Mouse (Mus musculus): ENCODE measurements around the gene Nutm2. TPM values are rescaled to one million over a fixed set of nuclear protein-coding genes. Genes with fewer than 3 reads are reported as not detected.
"Not testable (repeated sequence)": the region's sequence is repeated elsewhere in the genome, so short reads cannot be mapped to it uniquely, and the experiment has no call there.

Gene Nutm2
- not detected in 2 replicates for polyA plus RNA-seq (2015; fragmentation: Nextera tagmentation; extraction: Ambion mirVana)

DNA sequence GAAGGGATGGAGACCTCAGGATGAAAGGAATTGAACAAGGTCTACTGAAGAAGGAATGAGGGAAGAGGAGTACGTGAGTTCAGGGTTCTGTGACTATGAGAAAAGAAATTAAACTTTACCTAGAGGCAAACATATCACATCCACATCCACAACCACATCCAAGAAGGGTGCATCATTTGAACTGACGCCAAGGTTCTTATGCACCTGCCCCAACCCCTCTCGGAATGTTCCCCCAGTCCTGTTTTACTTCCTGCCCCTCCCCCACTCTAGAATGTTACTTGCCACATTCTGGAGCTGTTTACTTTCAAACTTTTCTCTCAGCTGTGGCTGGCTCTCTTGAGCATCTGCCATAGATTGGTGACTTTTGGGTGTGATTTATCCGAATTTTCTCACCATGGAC is at the start of gene Nutm2:
Nutm2 (plus strand) TSS at position 301 of the 400 bp plus-strand sequence.
- no peak for DNase-seq
- H3K4me1 ChIP-seq (replicated peaks) = no peaks in the 10 kb centered on the region
- H3K27me3 ChIP-seq = no peaks in the 10 kb centered on the region
- H3K4me3 ChIP-seq (replicated peaks) = no peak within 1 kb of the TSS
- H3K9me3 ChIP-seq (replicated peaks) = no peaks in the 10 kb centered on the region
- H3K36me3 ChIP-seq = no peaks in the 10 kb centered on the region
- WGBS (ENCODE audit: insufficient replicate concordance) = 54% methylated on average over 4 of the region's 4 CpGs
- no peak within 1 kb of the TSS for H3K27ac ChIP-seq
- no peak within 1 kb of the TSS for H3K9ac ChIP-seq
- no peak for ATAC-seq (ENCODE audit: low read depth)
- H3K4me2 ChIP-seq = no peak within 1 kb of the TSS

DNA sequence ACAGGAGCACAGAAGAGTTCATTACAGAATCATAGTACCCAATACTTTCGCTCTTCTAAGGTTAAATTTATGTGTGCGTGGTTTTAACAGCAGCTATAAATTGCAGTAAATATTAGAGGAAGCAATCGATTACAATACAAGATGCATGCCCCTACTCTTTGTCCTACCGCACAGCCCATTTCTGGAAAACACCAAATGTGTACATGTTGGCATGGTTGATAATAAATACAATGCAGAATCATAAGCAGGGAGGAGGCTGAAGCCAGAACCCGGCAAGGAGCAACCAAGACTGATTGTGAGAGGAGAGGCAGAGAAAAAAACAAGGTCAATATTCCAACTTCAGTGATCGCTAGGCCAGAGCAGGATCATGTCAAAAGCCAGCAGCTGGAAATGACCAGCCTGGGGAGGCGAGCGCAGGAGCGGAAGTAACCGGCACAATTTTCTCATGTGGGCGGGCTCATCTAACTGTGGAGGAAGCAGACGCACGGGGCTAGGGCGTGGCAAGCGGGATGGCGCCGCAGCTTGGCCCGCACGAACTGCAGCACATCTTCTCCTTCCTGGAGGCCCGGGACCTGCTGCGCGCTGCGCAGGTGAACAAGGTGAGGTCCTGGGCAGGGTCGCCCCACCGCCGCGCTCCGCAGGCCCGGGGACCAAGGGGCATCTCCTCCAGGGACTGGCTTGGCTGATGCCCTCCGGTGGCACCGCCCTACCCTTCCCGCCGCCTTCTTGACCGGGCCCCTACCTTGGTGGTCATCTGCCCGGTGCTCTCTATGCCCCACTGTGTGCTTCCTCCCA is 49.5 kb upstream of the Nutm2 start, which contains the start of gene Fbxw17:
Fbxw17 (plus strand) TSS at position 476 of the 795 bp plus-strand sequence.
- Histone ChIP-seq H3K9me3 (replicated peaks) (no peaks in the 10 kb centered on the region), H3K4me2 (peak within 1 kb of the TSS; percentile 73), H3K9ac (peak within 1 kb of the TSS; percentile 67), H3K36me3 (no peaks in the 10 kb centered on the region), H3K4me1 (replicated peaks) (peaks cover 8% of the 10 kb centered on the region; the same call in 1 of the 2 replicates), H3K27ac (no peak within 1 kb of the TSS), H3K27me3 (no peaks in the 10 kb centered on the region), H3K4me3 (replicated peaks) (peak within 1 kb of the TSS; percentile 69)
- peak; percentile 78; the same call in 1 of the 2 replicates for ATAC-seq (ENCODE audit: low read depth)
- 11% methylated on average over 35 of the region's 35 CpGs for WGBS (ENCODE audit: insufficient replicate concordance)
- DNase-seq = peak; percentile 47

DNA sequence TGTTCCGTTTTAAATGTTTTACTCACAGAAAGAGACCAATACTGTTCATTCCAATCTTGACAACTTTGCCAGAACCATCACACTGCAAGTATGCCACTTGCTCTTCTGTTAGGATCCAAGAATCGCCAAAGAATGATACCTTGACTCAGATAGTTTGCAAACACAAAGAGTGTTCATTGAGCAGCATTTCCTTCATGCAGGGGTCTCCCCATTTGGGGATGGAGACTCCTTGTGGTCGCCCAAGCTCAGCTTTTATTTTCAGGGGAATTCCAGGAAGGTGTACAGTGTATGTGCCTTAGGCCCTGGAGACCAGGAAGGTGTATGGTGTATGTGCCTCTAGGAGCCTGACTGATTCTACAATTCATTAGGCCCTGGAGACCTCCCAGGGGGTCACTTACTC is 48.7 kb upstream of the Nutm2 start:
- WGBS (ENCODE audit: insufficient replicate concordance) = 40% methylated on average over 3 of the region's 3 CpGs
- Histone ChIP-seq H3K4me3 (replicated peaks) (peak overlapping the region; percentile 69), H3K4me1 (replicated peaks) (peaks cover 8% of the 10 kb centered on the region; the same call in 1 of the 2 replicates), H3K36me3 (peaks cover 5% of the 10 kb centered on the region; the same call in 1 of the 2 replicates), H3K9me3 (replicated peaks) (no peaks in the 10 kb centered on the region), H3K27ac (no peak overlapping the region), H3K4me2 (peak overlapping the region; percentile 73), H3K27me3 (no peaks in the 10 kb centered on the region), H3K9ac (no peak overlapping the region)
- DNase-seq (no peak), ATAC-seq (ENCODE audit: low read depth) (no peak)

DNA sequence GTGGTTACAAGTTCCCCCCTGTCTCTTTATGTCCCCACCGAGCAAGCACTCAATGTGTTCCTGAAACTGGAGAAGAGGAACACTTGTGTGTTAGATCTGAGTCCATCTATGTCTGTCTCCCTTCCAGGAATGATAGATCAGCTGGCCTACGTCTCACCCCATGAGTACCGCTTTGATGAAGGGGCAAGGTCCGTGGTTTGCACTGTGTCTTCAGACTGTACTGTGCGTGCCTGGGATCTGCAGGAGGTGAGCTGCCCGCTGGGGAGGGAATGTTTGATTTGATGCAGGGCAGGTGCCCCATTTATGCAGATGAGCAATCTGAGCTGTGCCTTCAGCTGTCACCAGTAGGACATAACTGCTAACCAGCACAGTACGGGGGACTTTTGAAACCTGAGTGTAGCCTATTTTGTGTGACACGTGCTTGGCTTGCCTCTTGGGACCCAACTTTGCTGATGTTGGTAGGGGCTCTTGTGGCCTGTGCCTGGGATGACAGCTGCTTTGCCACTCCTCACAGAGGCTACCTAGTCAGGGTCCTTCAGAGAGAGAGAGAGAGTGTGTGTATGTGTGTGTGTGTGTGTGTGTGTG is 43.4 kb upstream of the Nutm2 start:
- peaks cover 10% of the 10 kb centered on the region for H3K36me3 ChIP-seq

DNA sequence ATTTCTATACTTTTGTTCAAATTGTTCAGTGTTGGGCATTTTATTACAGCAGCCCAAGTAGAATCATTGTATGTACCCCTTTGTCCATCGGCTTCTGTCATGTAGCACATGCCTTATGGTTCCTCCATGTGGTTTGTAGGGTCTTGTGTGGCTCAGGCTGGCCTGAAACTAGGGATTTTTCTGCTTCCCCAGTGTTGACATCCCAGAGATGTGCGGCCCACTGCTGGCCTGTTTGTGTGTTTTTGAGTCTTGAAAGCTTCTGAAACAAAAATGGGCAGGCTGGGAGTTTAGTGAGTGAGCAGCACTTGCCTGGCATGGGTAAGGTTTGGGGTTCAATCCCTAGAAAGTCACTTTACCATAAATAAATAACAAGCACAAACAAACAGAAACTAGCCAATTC is 42.6 kb upstream of the Nutm2 start:
- Histone ChIP-seq H3K36me3 (peaks cover 11% of the 10 kb centered on the region), H3K4me1 (replicated peaks) (no peaks in the 10 kb centered on the region), H3K9ac (no peak overlapping the region), H3K4me3 (replicated peaks) (no peak overlapping the region), H3K4me2 (no peak overlapping the region), H3K27ac (no peak overlapping the region), H3K27me3 (no peaks in the 10 kb centered on the region), H3K9me3 (replicated peaks) (no peaks in the 10 kb centered on the region)
- 57% methylated on average over 2 of the region's 2 CpGs for WGBS (ENCODE audit: insufficient replicate concordance)
- ATAC-seq (ENCODE audit: low read depth) (no peak), DNase-seq (no peak)

More for the DNA sequence above, 43.4 kb upstream of the Nutm2 start:
- H3K9me3 ChIP-seq (replicated peaks) = no peaks in the 10 kb centered on the region
- ATAC-seq (ENCODE audit: low read depth) (no peak), DNase-seq (no peak)
- no peak overlapping the region for H3K27ac ChIP-seq
- WGBS (ENCODE audit: insufficient replicate concordance) = 79% methylated on average over 8 of the region's 8 CpGs
- H3K4me1 ChIP-seq (replicated peaks) = peaks cover under 1% of the 10 kb centered on the region; the same call in 1 of the 2 replicates
- no peak overlapping the region for H3K4me3 ChIP-seq (replicated peaks)
- no peak overlapping the region for H3K9ac ChIP-seq
- no peaks in the 10 kb centered on the region for H3K27me3 ChIP-seq
- H3K4me2 ChIP-seq = no peak overlapping the region

DNA sequence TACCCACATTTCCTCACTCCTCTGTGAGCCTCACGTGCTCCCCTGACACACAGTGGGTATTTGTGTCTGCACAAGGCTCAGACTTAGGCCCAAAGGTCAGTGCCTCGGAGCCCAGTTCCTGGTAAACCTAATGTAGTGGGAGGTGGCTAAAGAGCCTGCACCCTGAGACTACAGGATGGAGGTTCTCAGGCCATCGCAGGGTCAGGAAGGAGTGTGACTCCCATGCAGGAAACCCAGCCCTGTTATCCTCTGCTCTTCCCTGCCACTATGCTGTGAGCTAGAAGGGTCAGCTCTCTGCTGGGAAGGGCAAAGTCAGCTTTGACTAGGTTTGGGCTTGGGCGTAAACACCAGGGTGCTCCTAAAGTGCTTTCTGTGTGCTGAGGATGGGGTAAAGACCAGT is 40.4 kb upstream of the Nutm2 start:
- no peaks in the 10 kb centered on the region for H3K9me3 ChIP-seq (replicated peaks)
- peaks cover 13% of the 10 kb centered on the region for H3K36me3 ChIP-seq
- no peaks in the 10 kb centered on the region for H3K27me3 ChIP-seq
- 65% methylated on average over 4 of the region's 4 CpGs for WGBS (ENCODE audit: insufficient replicate concordance)
- ATAC-seq (ENCODE audit: low read depth) (peak; percentile 58), DNase-seq (no peak)
- no peak overlapping the region for H3K4me3 ChIP-seq (replicated peaks)
- H3K4me1 ChIP-seq (replicated peaks) = no peaks in the 10 kb centered on the region
- no peak overlapping the region for H3K4me2 ChIP-seq
- H3K27ac ChIP-seq = no peak overlapping the region; the same call in 1 of the 2 replicates
- H3K9ac ChIP-seq = no peak overlapping the region

DNA sequence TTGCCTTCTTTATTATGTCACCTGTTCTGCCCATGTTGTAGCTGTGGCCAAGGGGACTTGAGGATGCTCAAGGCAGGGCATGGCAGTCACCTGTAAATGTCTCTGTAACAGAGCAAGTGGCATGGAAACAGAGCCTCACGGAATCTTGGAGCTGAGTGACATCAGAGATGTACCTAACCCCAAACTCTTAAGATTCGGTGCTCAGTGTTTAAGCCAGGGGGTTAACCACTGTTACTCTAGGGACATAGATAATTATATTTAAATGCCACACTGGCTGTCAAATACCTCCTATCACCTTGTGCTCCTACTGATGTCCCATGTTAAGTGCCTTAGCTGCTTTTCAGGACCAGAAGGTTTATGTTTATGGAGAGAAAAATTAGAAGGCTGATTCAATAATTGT is 23.3 kb upstream of the Nutm2 start, which contains the start of gene Gm47429:
Gm47429 (minus strand) TSS at position 101 of the 400 bp plus-strand sequence.
- WGBS (ENCODE audit: insufficient replicate concordance) = 61% methylated on average over 2 of the region's 2 CpGs
- Histone ChIP-seq H3K4me3 (replicated peaks) (no peak within 1 kb of the TSS), H3K9me3 (replicated peaks) (no peaks in the 10 kb centered on the region), H3K4me2 (no peak within 1 kb of the TSS), H3K27me3 (no peaks in the 10 kb centered on the region), H3K9ac (no peak within 1 kb of the TSS), H3K27ac (no peak within 1 kb of the TSS), H3K4me1 (replicated peaks) (no peaks in the 10 kb centered on the region), H3K36me3 (no peaks in the 10 kb centered on the region)
- ATAC-seq (ENCODE audit: low read depth) (no peak), DNase-seq (no peak)

DNA sequence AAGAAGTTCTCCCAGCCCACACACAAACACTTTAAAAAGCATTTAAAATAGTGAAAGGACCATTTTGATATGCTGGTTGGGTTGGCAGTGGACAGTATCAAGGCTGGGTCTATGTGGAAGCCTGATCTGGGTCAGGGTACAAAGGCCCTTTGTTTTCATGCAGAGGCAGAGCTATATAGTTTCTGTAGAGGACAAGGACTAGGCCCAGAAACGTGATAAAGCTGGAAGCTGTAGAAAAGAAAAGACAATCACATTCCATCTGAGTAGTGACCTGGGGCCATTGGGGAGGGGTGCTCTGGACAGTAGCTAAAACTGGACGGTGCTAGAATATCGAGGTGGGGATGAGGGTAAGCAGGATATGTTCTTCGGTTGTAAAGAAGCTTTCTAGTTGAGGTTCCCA is 21.8 kb upstream of the Nutm2 start:
- DNase-seq = no peak
- WGBS (ENCODE audit: insufficient replicate concordance) = 57% methylated on average over 4 of the region's 4 CpGs
- H3K9ac ChIP-seq = no peak overlapping the region
- no peak for ATAC-seq (ENCODE audit: low read depth)
- no peaks in the 10 kb centered on the region for H3K36me3 ChIP-seq
- H3K4me2 ChIP-seq = no peak overlapping the region
- H3K4me1 ChIP-seq (replicated peaks) = no peaks in the 10 kb centered on the region
- no peaks in the 10 kb centered on the region for H3K27me3 ChIP-seq
- no peaks in the 10 kb centered on the region for H3K9me3 ChIP-seq (replicated peaks)
- no peak overlapping the region for H3K4me3 ChIP-seq (replicated peaks)
- H3K27ac ChIP-seq = no peak overlapping the region

DNA sequence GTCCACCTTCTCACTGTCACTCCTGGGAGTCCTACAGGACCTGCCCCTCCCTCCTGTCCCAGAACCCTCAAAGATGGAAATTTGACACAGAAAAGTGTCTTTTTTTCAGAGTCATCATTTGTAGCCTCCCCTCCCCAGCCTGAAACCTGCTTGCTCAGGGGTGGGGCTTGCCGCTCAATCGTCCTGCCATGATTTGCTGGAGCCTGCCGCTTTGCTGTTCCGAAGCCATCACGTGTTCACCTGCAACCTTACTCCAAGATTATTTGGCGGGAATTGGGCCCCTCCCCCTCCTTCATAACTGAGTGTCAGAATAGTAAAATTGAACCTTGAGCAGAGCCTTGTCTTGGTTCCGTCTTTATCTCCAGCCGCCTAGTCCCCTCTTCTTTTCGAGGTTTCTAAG is 14.8 kb upstream of the Nutm2 start:
- not testable (repeated sequence) for H3K27ac ChIP-seq; H3K36me3 ChIP-seq; DNase-seq; H3K4me1 ChIP-seq (replicated peaks); H3K27me3 ChIP-seq; H3K9ac ChIP-seq; H3K4me3 ChIP-seq (replicated peaks); H3K9me3 ChIP-seq (replicated peaks); H3K4me2 ChIP-seq; ATAC-seq (ENCODE audit: low read depth)
- WGBS (ENCODE audit: insufficient replicate concordance) = 42% methylated on average over 9 of the region's 9 CpGs

DNA sequence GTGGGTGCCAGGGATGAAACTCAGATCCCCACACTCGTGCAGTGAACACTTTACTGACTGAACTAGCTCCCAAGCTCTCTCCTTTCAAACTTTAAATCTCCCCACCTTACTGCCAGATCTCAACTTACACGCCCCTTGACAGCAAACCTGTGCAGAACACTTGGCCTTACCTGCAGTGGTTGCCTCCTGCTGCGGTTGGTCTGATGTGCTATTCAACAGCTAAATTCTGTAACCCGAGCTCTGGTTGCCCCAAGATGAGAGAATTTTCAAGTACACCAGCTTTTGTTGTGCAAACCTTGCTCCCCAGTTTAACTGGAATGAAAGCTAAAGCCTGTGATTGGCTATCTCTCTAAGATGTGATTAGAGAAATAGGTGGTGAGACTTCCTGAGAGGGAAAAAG is 13.7 kb upstream of the Nutm2 start:
- Histone ChIP-seq H3K27me3 (no peaks in the 10 kb centered on the region), H3K4me1 (replicated peaks) (no peaks in the 10 kb centered on the region), H3K27ac (no peak overlapping the region), H3K4me3 (replicated peaks) (no peak overlapping the region), H3K9ac (no peak overlapping the region), H3K36me3 (no peaks in the 10 kb centered on the region), H3K4me2 (no peak overlapping the region), H3K9me3 (replicated peaks) (no peaks in the 10 kb centered on the region)
- DNase-seq = no peak
- ATAC-seq (ENCODE audit: low read depth) = no peak
- 25% methylated on average over 4 of the region's 4 CpGs for WGBS (ENCODE audit: insufficient replicate concordance)

DNA sequence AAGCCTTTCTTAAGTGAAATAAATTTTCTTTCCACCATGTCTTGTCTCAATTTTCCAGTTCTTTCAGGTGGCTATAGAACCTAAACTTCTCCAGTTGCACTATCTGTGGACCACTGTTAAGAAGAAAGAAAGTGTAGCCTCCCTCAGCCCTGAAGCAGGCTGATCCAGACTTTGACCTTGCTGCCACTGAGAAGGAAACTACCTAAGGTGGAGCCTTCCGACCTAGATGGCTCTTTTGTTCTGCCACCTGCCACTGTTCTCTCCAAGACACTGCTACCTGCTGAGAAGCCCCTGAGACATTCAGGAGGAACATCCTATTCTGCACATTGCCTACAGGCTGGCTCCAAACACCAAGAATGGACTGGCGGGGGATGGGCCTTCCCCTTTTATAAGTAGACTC is 6.7 kb upstream of the Nutm2 start:
- not testable (repeated sequence) for H3K27me3 ChIP-seq; H3K9ac ChIP-seq; ATAC-seq (ENCODE audit: low read depth); H3K27ac ChIP-seq; H3K36me3 ChIP-seq; H3K4me3 ChIP-seq (replicated peaks); H3K4me2 ChIP-seq; H3K4me1 ChIP-seq (replicated peaks); DNase-seq; H3K9me3 ChIP-seq (replicated peaks)
- 52% methylated on average over 2 of the region's 2 CpGs for WGBS (ENCODE audit: insufficient replicate concordance)
